Mouse (Mus musculus) ES-Bruce4 (cell line): ENCODE measurements at regions not wholly inside any gene's neighbourhood (a gene's known extent, or its start where the extent isn't known, plus 50 kb on each side); places are given as distances from the start of the nearest gene placed in this dataset.

Source experiments
- H3K27ac ChIP-seq: 2 replicates; pipeline ENCODE4 v1.5.1; 2012; ENCODE audit warnings: low read length, inconsistent platforms; ENCODE audit not compliant: insufficient read depth
- H3K27me3 ChIP-seq: 2 replicates; pipeline ENCODE4 v1.6.1; 2012; ENCODE audit warnings: mild to moderate bottlenecking, low read length, inconsistent platforms; ENCODE audit not compliant: control insufficient read depth, poor library complexity, insufficient read depth, severe bottlenecking
- H3K36me3 ChIP-seq: 2 replicates; pipeline ENCODE4 v1.6.1; 2012; ENCODE audit warnings: inconsistent platforms, mild to moderate bottlenecking, low read length, moderate library complexity; ENCODE audit not compliant: control insufficient read depth, poor library complexity, insufficient read depth, severe bottlenecking
- H3K4me1 ChIP-seq: one replicate; pipeline ENCODE4 v1.8.1; 2011; ENCODE audit warnings: low read length; ENCODE audit not compliant: control insufficient read depth, insufficient read depth
- H3K4me3 ChIP-seq: 2 replicates; pipeline ENCODE4 v1.5.1; 2011; ENCODE audit warnings: low read depth, mild to moderate bottlenecking, low read length
- H3K9ac ChIP-seq: 2 replicates; pipeline ENCODE4 v1.6.1; 2012; ENCODE audit warnings: low read depth, mild to moderate bottlenecking, inconsistent platforms; ENCODE audit not compliant: poor library complexity, severe bottlenecking
- H3K9me3 ChIP-seq: replicated peaks from 2 replicates; pipeline ENCODE4 v1.6.1; 2012; ENCODE audit warnings: mild to moderate bottlenecking, low read length, inconsistent platforms; ENCODE audit not compliant: control insufficient read depth, poor library complexity, insufficient read depth, severe bottlenecking
- CTCF ChIP-seq: IDR thresholded peaks from one replicate; pipeline ENCODE4 v1.8.1; 2011; ENCODE audit warnings: low read depth, low read length
- EP300 ChIP-seq: IDR thresholded peaks from 2 replicates; pipeline ENCODE4 v1.6.1; 2011; ENCODE audit warnings: low read depth, low read length; ENCODE audit not compliant: insufficient read depth
- POLR2A ChIP-seq: IDR thresholded peaks from one replicate; pipeline ENCODE4 v1.8.1; 2011; ENCODE audit warnings: low read length; ENCODE audit not compliant: insufficient read depth

DNA sequence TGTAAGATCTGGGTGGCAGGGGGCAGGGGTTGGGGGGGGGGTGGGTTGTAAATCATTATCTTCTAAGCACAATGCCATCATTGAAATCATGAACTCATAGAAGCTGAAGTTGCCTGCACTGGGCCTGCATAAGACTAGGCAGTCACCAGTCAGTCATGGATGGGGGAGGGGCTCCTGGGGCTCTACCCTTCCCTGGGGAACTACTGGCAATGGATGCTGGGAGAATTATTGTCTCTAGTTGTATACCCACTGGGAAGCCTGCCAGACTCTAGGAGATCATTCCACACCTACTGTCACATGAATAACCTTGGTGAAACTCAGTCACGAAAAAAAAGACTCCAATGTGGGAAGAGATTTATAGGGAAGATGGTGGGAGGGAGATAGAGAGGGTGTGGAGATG is 186.4 kb downstream of the Gm19935 start:
- Histone ChIP-seq H3K9ac (no peak overlapping the region), H3K27me3 (no peaks in the 10 kb centered on the region), H3K9me3 (no peaks in the 10 kb centered on the region), H3K27ac (no peak overlapping the region), H3K4me3 (no peak overlapping the region), H3K4me1 (no peaks in the 10 kb centered on the region), H3K36me3 (no peaks in the 10 kb centered on the region)
- no peak for TF ChIP-seq CTCF
- no peak for TF ChIP-seq POLR2A
- no peak for TF ChIP-seq EP300

DNA sequence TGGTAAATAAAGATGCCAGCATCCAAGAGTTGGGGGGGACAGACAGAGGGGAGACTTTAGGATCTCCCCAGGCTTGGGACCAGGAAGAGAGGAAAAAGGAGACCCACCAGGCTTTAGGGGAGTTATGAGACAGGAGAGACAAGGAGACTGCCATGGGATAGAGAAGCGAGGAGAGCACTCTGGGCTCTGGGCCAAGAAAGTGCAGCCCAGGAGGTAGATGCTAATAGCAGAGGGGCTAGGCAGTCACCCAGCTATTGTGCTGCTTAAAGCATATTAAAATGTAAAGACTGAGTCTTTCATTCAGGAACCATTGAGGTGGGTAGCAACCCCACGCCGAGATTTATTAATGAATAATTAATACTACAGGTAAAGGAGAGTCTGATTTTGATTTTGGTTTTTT is 208.8 kb downstream of the Gm19935 start:
- Histone ChIP-seq H3K4me1 (no peaks in the 10 kb centered on the region), H3K9ac (no peak overlapping the region), H3K27me3 (0 out of 2 replicates have a peak, but pooled peaks cover 2% of the 10 kb centered on the region), H3K9me3 (no peaks in the 10 kb centered on the region), H3K27ac (no peak overlapping the region), H3K4me3 (no peak overlapping the region), H3K36me3 (no peaks in the 10 kb centered on the region)
- no peak for TF ChIP-seq EP300
- no peak for TF ChIP-seq CTCF
- TF ChIP-seq POLR2A = no peak

DNA sequence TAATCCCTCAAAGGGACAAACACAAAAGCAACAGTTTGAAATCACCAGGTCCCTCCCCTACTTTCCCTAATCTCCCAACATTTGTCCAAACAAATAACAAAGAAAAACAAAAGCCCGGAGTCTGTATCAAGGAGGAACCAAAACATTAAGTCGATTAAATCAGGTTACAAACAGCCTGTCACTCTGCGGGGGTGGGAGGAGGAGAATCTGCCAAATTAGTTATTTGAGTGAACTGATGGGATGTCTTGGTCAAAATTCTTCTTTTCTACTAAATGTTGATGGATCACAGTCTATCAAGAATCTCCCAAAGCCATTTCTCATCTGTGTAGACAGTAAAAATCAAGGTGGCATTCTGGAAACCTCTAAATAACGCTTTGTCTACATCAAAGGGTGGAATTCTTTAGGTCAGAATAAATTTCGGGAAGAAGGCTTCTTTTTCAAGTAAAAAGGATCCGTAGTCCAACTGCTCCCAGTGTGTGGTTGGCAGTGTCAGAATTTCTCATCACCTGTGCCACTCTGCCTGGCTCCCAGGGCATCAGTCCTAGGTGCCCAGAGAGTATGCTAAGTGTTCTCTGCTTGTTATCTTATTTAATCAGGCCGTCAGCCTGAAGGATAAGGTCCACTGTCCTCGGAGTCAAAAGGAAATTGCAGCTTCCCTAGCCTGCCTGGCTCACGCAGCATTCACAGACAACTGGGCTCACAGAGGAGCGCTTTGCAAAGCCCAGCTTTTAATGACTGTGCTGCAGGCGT is 216.1 kb downstream of the Gm19935 start:
- Histone ChIP-seq H3K4me1 (no peaks in the 10 kb centered on the region), H3K27me3 (no peaks in the 10 kb centered on the region)

DNA sequence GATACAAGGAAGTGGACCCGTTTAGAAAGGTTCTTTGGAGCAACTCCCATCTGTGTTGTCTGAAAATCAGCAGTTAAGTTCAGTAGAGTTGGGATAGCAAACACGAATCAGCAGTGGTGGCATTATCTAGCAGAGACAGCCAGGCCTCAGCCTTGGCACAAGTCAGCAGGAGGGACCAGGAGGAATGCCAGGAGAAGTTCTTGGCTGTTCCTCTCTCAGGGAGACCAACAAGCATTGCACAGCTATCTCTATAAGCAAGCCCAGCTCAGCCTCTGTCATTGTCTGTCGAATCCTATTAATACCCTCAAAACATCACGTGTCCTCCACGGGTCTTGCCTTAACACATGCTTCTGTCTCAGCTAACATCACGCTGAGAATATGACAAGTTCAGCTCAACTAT is 219.8 kb downstream of the Gm19935 start:
- H3K27ac ChIP-seq = no peak overlapping the region
- no peaks in the 10 kb centered on the region for H3K4me1 ChIP-seq
- H3K4me3 ChIP-seq = no peak overlapping the region
- TF ChIP-seq EP300 (no peak), POLR2A (no peak), CTCF (no peak)
- peaks cover 3% of the 10 kb centered on the region; the same call in 1 of the 2 replicates for H3K9me3 ChIP-seq
- H3K36me3 ChIP-seq = no peaks in the 10 kb centered on the region
- no peak overlapping the region for H3K9ac ChIP-seq
- H3K27me3 ChIP-seq = no peaks in the 10 kb centered on the region

More for the DNA sequence above, 216.1 kb downstream of the Gm19935 start:
- H3K9me3 ChIP-seq = peaks cover 3% of the 10 kb centered on the region; the same call in 1 of the 2 replicates
- no peaks in the 10 kb centered on the region for H3K36me3 ChIP-seq
- H3K4me3 ChIP-seq = no peak overlapping the region
- no peak overlapping the region for H3K9ac ChIP-seq
- TF ChIP-seq POLR2A = no peak
- TF ChIP-seq CTCF = no peak
- TF ChIP-seq EP300 = no peak
- H3K27ac ChIP-seq = no peak overlapping the region

DNA sequence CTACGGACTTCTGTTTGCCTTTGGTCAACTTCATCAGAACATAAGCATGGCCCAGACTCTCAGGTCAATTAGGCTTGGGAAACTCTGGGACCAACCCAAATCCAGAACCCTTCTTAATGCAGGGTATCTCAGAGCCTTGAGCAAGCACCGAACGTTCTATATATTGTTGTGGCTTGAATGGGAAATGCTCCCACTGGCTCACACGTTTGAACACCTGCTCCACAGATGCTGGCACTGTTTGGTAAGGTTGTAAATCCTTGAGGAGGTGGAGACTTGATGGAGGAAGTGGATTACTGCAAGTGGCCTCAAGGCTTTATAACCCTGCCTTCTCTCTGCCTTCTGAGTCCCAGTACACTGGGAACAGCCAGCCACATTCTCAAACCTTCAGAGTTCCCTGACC is 231.3 kb upstream of the Tox3 start:
- H3K9me3 ChIP-seq = peaks cover 9% of the 10 kb centered on the region
- H3K27me3 ChIP-seq = no peaks in the 10 kb centered on the region
- no peak overlapping the region for H3K9ac ChIP-seq
- H3K4me3 ChIP-seq = no peak overlapping the region
- no peak overlapping the region for H3K27ac ChIP-seq
- TF ChIP-seq EP300 = no peak
- H3K36me3 ChIP-seq = no peaks in the 10 kb centered on the region
- no peaks in the 10 kb centered on the region for H3K4me1 ChIP-seq

DNA sequence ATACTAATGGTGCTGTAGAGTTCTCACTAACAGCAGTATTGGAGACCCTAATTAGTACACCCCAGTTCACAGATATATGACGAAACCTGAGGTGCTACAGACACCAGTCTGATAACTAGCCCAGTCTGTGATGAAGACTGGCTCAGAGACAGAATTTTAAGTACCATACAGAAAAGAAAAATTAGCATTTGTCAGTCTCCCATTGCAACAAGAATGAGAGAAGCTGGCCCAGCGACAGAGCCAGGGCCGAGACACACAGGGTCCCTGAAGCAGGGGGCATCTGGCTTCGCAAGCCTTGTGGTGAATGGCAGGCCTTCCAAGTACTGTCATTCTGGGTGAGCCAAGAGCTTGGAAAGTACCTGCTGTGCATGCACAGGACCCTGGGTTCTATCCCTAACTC is 228.8 kb upstream of the Tox3 start:
- Histone ChIP-seq H3K36me3 (no peaks in the 10 kb centered on the region), H3K27me3 (no peaks in the 10 kb centered on the region), H3K4me3 (no peak overlapping the region), H3K27ac (no peak overlapping the region), H3K9ac (no peak overlapping the region), H3K4me1 (no peaks in the 10 kb centered on the region), H3K9me3 (peaks cover 13% of the 10 kb centered on the region)
- TF ChIP-seq EP300 (no peak), CTCF (no peak), POLR2A (no peak)
